Mouse (Mus musculus) thymus, adult 2 months (tissue): Measurements from ENCODE around the gene Otulinl.

Experiments
- CTCF ChIP-seq: fragments of 200-500 bp; IDR thresholded peaks from 2 replicates; pipeline ENCODE4 v1.5.1; 2012; ENCODE audit warnings: mild to moderate bottlenecking, control low read depth, low read length, moderate library complexity, borderline replicate concordance; ENCODE audit not compliant: control insufficient read depth, poor library complexity, insufficient read depth; ENCODE audit errors: extremely low read depth
- POLR2A ChIP-seq: fragments of 200-500 bp; IDR thresholded peaks from 2 replicates; pipeline ENCODE4 v1.6.1; 2012; ENCODE audit warnings: mild to moderate bottlenecking, low read length, control low read depth, moderate library complexity; ENCODE audit not compliant: control insufficient read depth, poor library complexity, insufficient read depth; ENCODE audit errors: extremely low read depth

- TF ChIP-seq CTCF, result no peak
- no peak for TF ChIP-seq POLR2A
These were observed 43.7 kb upstream of the Otulinl start for GRCm38 (mm10) chr15:27724796-27725680.
